In genomic region chr12:76368201-76368789, GRCm38 (mm10) we compare ENCODE assay signal across 8 mouse cellular contexts. TPM values are rescaled to one million over a fixed set of nuclear protein-coding genes. Genes with fewer than 3 reads are reported as not detected.
DNase-seq lines count a peak whose midpoint lies in the region; ATAC-seq and TF ChIP-seq lines count a peak whose summit lies in the region.

No protein-coding gene starts in this region.

- TF ChIP-seq CTCF in kidney, postnatal 0 days (IDR thresholded peaks at IDR 0.05; ENCODE audit: low read depth): no peak
- no peak for TF ChIP-seq CTCF in liver, postnatal 0 days (IDR thresholded peaks at IDR 0.05; ENCODE audit: low read depth)

- no peak for DNase-seq in kidney, postnatal 0 days (ENCODE audit: low spot score)
- no peak for DNase-seq in kidney, adult 8-10 months
- DNase-seq in adipocyte (ENCODE audit: low spot score): peak; percentile 24
- DNase-seq in liver, postnatal 0 days: no peak
- DNase-seq in layer of hippocampus, postnatal 25 days (ENCODE audit: extremely low spot score in 1 of 2, low spot score in 1 of 2): no peak
- no peak for DNase-seq in layer of hippocampus, adult 18-20 months (ENCODE audit: low spot score in 2 of 2)
- DNase-seq in right cerebral cortex, adult 2 months (ENCODE audit: low spot score in 2 of 2): no peak

- H3K27me3 ChIP-seq in kidney, postnatal 0 days (ENCODE audit: insufficient read depth, low read length): no peaks in the 10 kb centered on the region
- H3K27me3 ChIP-seq in forebrain, embryonic 15.5 days: no peaks in the 10 kb centered on the region
- H3K27me3 ChIP-seq in liver, postnatal 0 days (ENCODE audit: insufficient read depth, low read length): no peaks in the 10 kb centered on the region

- no peak overlapping the region for H3K27ac ChIP-seq in kidney, postnatal 0 days
- H3K27ac ChIP-seq in forebrain, embryonic 15.5 days (replicated peaks): peak overlapping the region; percentile 98
- H3K27ac ChIP-seq in liver, postnatal 0 days (ENCODE audit: low read depth): peak overlapping the region; percentile 100

- peak overlapping the region; percentile 95 for H3K4me3 ChIP-seq in kidney, postnatal 0 days (replicated peaks; ENCODE audit: low read depth, low read length)
- peak overlapping the region; percentile 66 for H3K4me3 ChIP-seq in forebrain, embryonic 15.5 days
- peak overlapping the region; percentile 95 for H3K4me3 ChIP-seq in liver, postnatal 0 days (ENCODE audit: low read depth, low read length)

- H3K4me1 ChIP-seq in kidney, postnatal 0 days (replicated peaks; ENCODE audit: insufficient read depth, low read length): peaks cover 24% of the 10 kb centered on the region
- H3K4me1 ChIP-seq in forebrain, embryonic 15.5 days: peaks cover 37% of the 10 kb centered on the region
- peaks cover 35% of the 10 kb centered on the region for H3K4me1 ChIP-seq in liver, postnatal 0 days (ENCODE audit: insufficient read depth)

- no peaks in the 10 kb centered on the region for H3K9me3 ChIP-seq in kidney, postnatal 0 days (replicated peaks; ENCODE audit: low read length)
- H3K9me3 ChIP-seq in forebrain, embryonic 15.5 days: no peaks in the 10 kb centered on the region
- no peaks in the 10 kb centered on the region for H3K9me3 ChIP-seq in liver, postnatal 0 days (ENCODE audit: low read length)

- H3K9ac ChIP-seq in kidney, postnatal 0 days (ENCODE audit: low read depth, low read length): peak overlapping the region; percentile 99
- peak overlapping the region; percentile 99 for H3K9ac ChIP-seq in forebrain, embryonic 15.5 days (replicated peaks)
- peak overlapping the region; percentile 98 for H3K9ac ChIP-seq in liver, postnatal 0 days (replicated peaks)

- peak overlapping the region; percentile 71 for H3K4me2 ChIP-seq in kidney, postnatal 0 days (ENCODE audit: low read length)
- peak overlapping the region; percentile 90 for H3K4me2 ChIP-seq in forebrain, embryonic 15.5 days (replicated peaks)
- H3K4me2 ChIP-seq in liver, postnatal 0 days (ENCODE audit: low read depth, low read length): peak overlapping the region; percentile 96

- no peak for ATAC-seq in kidney, postnatal 0 days (replicated peaks; ENCODE audit: low FRiP score, low read depth)
- no peak for ATAC-seq in forebrain, embryonic 15.5 days (replicated peaks)
- no peak for ATAC-seq in liver, postnatal 0 days

- no peak for TF ChIP-seq EP300 in liver, postnatal 0 days (IDR thresholded peaks at IDR 0.05; ENCODE audit: low read depth)

- no peaks in the 10 kb centered on the region for H3K36me3 ChIP-seq in kidney, postnatal 0 days (ENCODE audit: insufficient read depth, low read length)
- no peaks in the 10 kb centered on the region for H3K36me3 ChIP-seq in forebrain, embryonic 15.5 days
- H3K36me3 ChIP-seq in liver, postnatal 0 days (replicated peaks; ENCODE audit: insufficient read depth, low read length): no peaks in the 10 kb centered on the region

- WGBS in kidney, postnatal 0 days: 10% methylated on average over 9 of the region's 9 CpGs
- 7% methylated on average over 9 of the region's 9 CpGs for WGBS in forebrain, embryonic 15.5 days
- WGBS in liver, postnatal 0 days (ENCODE audit: insufficient replicate concordance): 13% methylated on average over 9 of the region's 9 CpGs

RNA-seq across cellular contexts. Expression of gene Zbtb25, which starts 1.1 kb away (rescaled TPM):
- polyA plus RNA-seq in kidney, postnatal 0 days (2015; fragmentation: Nextera tagmentation; extraction: Ambion mirVana): 13.0 and 13.2 TPM in 2 replicates
- polyA plus RNA-seq in forebrain, embryonic 15.5 days (2015; fragmentation: Nextera tagmentation; extraction: Ambion mirVana): 16.2 and 19.0 TPM in 2 replicates
- 4.3 and 4.4 TPM in 2 replicates for polyA plus RNA-seq in liver, postnatal 0 days (2015; fragmentation: Nextera tagmentation; extraction: Ambion mirVana)
- total RNA-seq in layer of hippocampus, postnatal 25 days (2021): 10 to 100 TPM; 20.2 to 21.4 TPM
- 10 to 100 TPM; 14.3 to 16.1 TPM for total RNA-seq in layer of hippocampus, adult 18-20 months (2021)

RNA-seq across cellular contexts. Expression of gene Zbtb1, which starts 1.8 kb away (rescaled TPM):
- 8.2 and 9.0 TPM in 2 replicates for polyA plus RNA-seq in kidney, postnatal 0 days (2015; fragmentation: Nextera tagmentation; extraction: Ambion mirVana)
- 4.5 TPM in 2 replicates for polyA plus RNA-seq in forebrain, embryonic 15.5 days (2015; fragmentation: Nextera tagmentation; extraction: Ambion mirVana)
- polyA plus RNA-seq in liver, postnatal 0 days (2015; fragmentation: Nextera tagmentation; extraction: Ambion mirVana): 2.4 and 2.6 TPM in 2 replicates
- total RNA-seq in layer of hippocampus, postnatal 25 days (2021): 1 to 10 TPM; 7.0 to 8.3 TPM
- total RNA-seq in layer of hippocampus, adult 18-20 months (2021): 1 to 10 TPM; 6.8 to 7.4 TPM

RNA-seq across cellular contexts. Expression of gene Hspa2, which starts 35.7 kb away (rescaled TPM):
- 12.4 and 14.6 TPM in 2 replicates for polyA plus RNA-seq in kidney, postnatal 0 days (2015; fragmentation: Nextera tagmentation; extraction: Ambion mirVana)
- 4.5 and 5.7 TPM in 2 replicates for polyA plus RNA-seq in forebrain, embryonic 15.5 days (2015; fragmentation: Nextera tagmentation; extraction: Ambion mirVana)
- polyA plus RNA-seq in liver, postnatal 0 days (2015; fragmentation: Nextera tagmentation; extraction: Ambion mirVana): 1.9 and 2.5 TPM in 2 replicates
- 100 to 1,000 TPM; 106 to 116 TPM for total RNA-seq in layer of hippocampus, postnatal 25 days (2021)
- 100 to 1,000 TPM; 122 to 125 TPM for total RNA-seq in layer of hippocampus, adult 18-20 months (2021)

RNA-seq across cellular contexts. Expression of gene Akap5, which starts 43.6 kb away (rescaled TPM):
- polyA plus RNA-seq in kidney, postnatal 0 days (2015; fragmentation: Nextera tagmentation; extraction: Ambion mirVana): 0.43 and 0.54 TPM in 2 replicates
- 7.3 and 7.4 TPM in 2 replicates for polyA plus RNA-seq in forebrain, embryonic 15.5 days (2015; fragmentation: Nextera tagmentation; extraction: Ambion mirVana)
- polyA plus RNA-seq in liver, postnatal 0 days (2015; fragmentation: Nextera tagmentation; extraction: Ambion mirVana): 0.20 and 0.22 TPM in 2 replicates
- total RNA-seq in layer of hippocampus, postnatal 25 days (2021): 10 to 100 TPM; 58.6 to 66.5 TPM
- 10 to 100 TPM; 57.9 to 61.0 TPM for total RNA-seq in layer of hippocampus, adult 18-20 months (2021)

RNA-seq across cellular contexts. Expression of gene Ppp1r36, which starts 49.0 kb away (rescaled TPM):
- polyA plus RNA-seq in kidney, postnatal 0 days (2015; fragmentation: Nextera tagmentation; extraction: Ambion mirVana): 7.2 and 7.5 TPM in 2 replicates
- 1.2 TPM in 2 replicates for polyA plus RNA-seq in forebrain, embryonic 15.5 days (2015; fragmentation: Nextera tagmentation; extraction: Ambion mirVana)
- polyA plus RNA-seq in liver, postnatal 0 days (2015; fragmentation: Nextera tagmentation; extraction: Ambion mirVana): 0.15 and 0.18 TPM in 2 replicates
- 1 to 10 TPM in 1 of 2 experiments, under 1 TPM in 1; 0.92 to 1.5 TPM for total RNA-seq in layer of hippocampus, postnatal 25 days (2021)
- 1 to 10 TPM; 1.5 to 1.9 TPM for total RNA-seq in layer of hippocampus, adult 18-20 months (2021)
